Mouse (Mus musculus): ENCODE measurements at regions not wholly inside any gene's neighbourhood (a gene's known extent, or its start where the extent isn't known, plus 50 kb on each side); places are given as distances from the start of the nearest gene placed in this dataset.
"Not testable (repeated sequence)": the region's sequence is repeated elsewhere in the genome, so short reads cannot be mapped to it uniquely, and the experiment has no call there.

DNA sequence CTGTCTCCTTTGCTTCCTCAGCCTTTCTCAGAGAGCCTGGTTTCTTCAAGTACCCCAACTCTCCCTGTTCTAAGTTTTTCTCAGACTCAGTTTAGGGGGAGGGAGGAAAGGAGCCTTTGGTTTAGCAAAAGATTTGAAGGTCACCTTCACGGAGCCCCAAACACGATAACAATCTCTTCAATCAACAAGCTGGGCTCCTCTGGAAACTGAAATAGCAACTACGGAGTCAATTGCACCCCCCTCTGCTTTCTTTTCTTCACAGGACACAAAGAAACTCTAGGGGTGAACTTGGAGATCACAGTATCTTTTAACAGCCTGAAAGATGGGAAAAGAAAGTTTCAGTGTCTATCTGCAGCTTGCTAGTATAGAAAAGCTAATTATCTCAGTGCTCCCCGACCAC lies 151.4 kb upstream of the 1700012A03Rik start:
- DNase-seq (ENCODE audit: low spot score): no peak

DNA sequence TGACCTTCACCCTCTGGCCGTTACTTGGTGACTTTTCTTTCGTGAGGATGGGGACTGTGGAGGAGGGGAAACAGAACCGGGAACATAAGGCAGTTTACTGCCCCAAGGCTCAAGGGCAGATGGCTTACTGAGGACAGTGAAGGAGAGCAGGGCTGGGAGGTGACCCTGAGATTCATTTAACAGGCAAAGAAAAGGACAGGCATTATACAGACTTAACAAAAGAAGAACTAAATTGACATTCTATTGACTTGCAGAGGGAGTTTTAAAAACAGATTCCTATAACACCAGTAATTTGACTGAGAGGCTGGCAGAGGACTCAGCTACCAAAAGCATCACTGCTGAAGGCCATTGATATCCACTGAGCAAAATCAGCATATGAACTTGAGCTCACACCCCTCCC lies 153.0 kb upstream of the 1700012A03Rik start:
- DNase-seq (ENCODE audit: low spot score): no peak

DNA sequence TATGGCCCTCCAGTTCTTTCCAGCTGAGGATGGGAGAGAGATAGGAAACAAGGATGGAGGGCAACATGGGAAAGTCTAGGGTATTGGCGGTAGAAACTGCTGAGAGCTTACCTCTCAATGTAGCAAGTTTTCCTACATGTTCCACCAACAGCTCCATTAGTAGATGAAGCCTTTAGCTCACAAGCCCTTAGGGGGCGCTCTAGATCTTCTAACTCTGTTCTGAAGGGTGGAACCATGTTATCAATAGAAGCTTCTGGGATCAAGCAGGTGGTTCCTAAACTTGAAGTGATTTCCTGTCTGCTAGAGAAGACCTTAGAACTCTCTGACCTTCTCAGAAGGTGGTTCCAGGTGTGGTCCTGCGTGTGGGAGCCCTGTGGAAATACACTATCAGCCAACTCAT lies 154.2 kb upstream of the 1700012A03Rik start:
- no peak for DNase-seq (ENCODE audit: low spot score)

DNA sequence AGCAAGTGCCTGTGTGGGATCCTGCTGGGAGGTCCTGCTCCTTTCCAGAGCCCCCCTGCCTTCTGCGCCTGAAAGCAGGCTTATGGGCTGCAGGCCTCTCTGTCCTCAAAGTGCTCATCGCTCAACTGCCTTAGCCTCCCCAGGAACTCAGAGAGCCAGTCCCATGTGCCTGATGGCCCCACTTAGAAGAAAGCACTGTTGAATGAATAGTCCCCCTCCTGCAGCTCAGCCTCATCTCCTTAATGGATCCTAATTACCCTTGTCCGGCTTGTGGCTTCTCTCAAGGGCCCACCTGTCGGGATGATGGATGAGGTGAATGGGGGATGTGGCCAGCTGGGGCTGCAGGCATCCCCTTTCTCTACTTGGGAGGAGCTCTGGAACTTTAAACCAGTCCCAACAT lies 163.1 kb upstream of the 1700012A03Rik start:
- no peak for DNase-seq (ENCODE audit: low spot score)

DNA sequence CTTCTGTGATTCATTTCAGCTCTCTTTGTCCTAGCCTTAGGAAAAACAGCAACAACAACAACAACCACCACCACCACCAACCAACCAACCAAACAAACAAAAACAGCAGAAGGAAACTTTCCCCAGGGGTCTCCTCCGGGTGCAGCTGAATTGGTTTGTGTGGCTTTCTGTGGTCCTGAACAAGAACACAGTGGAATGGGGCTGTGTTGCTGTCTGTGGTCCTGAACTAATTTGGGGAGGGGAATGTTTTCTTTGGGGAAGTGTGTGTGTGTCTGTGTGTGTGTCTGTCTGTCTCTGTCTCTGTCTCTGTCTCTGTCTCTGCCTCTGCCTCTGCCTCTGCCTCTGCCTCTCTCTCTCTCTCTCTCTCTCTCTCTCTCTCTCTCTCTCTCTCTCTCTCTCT lies 164.8 kb upstream of the 1700012A03Rik start:
- DNase-seq (ENCODE audit: low spot score): not testable (repeated sequence)

DNA sequence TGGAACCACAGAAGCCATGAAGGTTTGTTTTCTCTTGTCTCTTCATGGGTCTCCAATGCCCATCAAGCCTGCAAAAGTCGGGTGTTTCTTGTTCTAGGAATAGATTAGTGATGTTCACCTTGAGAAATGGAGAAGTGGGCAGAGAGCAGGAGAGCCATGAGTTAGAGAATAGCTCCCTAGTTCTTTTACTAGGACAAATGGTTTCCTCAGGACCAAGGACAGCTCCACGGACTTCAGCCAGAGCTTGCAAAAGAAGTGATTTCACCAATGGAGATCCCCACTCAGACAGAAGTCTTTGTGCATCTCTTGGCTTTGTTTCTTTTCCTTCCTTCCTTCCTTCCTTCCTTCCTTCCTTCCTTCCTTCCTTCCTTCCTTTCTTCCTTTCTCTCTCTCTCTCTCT lies 166.3 kb upstream of the 1700012A03Rik start:
- DNase-seq (ENCODE audit: low spot score): peak; percentile 19

GRCm38 (mm10) chr6:31874616-31875015 lies 175.4 kb upstream of the 1700012A03Rik start:
- DNase-seq (ENCODE audit: low spot score): no peak

DNA sequence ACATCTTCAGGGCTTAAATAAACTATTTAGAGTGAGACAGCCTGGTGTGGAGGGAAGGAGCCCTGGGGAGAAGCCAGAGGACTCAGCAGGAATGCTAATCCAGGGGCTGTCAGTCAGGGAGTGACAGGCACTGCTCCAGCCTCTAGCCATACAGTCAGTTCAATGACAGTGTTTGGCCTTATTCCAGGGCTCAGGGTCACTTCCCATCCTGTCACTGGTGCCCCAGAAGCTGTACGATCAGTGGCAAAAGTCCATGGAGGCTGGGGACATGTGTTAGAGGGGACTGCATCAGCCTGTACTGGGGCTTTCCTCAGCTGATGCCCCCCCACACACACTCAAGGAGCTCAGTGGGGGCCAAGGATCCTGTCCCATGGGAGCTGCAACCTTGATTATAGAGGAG lies 176.1 kb upstream of the 1700012A03Rik start:
- DNase-seq (ENCODE audit: low spot score): no peak

GRCm38 (mm10) chr6:31871766-31872165 lies 178.3 kb upstream of the 1700012A03Rik start:
- DNase-seq (ENCODE audit: low spot score): no peak

GRCm38 (mm10) chr6:31861996-31862395 lies 188.1 kb upstream of the 1700012A03Rik start:
- no peak for DNase-seq (ENCODE audit: low spot score)

GRCm38 (mm10) chr6:31859621-31860020 lies 190.4 kb upstream of the 1700012A03Rik start:
- no peak for DNase-seq (ENCODE audit: low spot score)

GRCm38 (mm10) chr6:31854261-31854660 lies 195.8 kb upstream of the 1700012A03Rik start:
- no peak for DNase-seq (ENCODE audit: low spot score)

GRCm38 (mm10) chr6:31846319-31846718 lies 203.7 kb upstream of the 1700012A03Rik start:
- no peak for DNase-seq (ENCODE audit: low spot score)

- DNase-seq (ENCODE audit: low spot score): no peak
Measured at GRCm38 (mm10) chr6:31845671-31846070, 204.4 kb upstream of the 1700012A03Rik start.

- no peak for DNase-seq (ENCODE audit: low spot score)
Measured at GRCm38 (mm10) chr6:31840621-31841020, 209.4 kb upstream of the 1700012A03Rik start.

DNA sequence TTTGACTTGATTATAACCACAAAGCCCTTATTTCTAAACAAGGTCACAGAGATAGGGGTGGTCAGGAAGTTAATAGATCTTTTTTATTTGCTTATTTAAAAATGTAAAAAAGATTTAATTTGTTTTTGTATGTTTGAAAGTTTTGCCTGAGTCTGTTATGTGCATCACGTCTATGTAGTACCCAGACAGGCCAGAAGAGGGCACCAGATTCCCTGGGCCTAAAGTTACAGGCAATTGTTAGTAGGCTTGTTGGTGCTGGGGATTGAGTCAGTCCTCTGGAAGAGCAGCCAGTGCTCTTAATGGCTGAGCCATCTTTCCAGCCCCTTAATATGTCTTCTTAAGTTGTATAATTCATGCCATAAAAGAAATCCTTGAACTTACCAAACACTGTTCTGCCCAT lies 211.5 kb upstream of the 1700012A03Rik start:
- peak; percentile 11 for DNase-seq (ENCODE audit: low spot score)

- no peak for DNase-seq (ENCODE audit: low spot score)
Measured at GRCm38 (mm10) chr6:31835795-31836194, 214.3 kb upstream of the 1700012A03Rik start.

- no peak for DNase-seq (ENCODE audit: low spot score)
Measured at GRCm38 (mm10) chr6:31834503-31834902, 215.5 kb upstream of the 1700012A03Rik start.

DNA sequence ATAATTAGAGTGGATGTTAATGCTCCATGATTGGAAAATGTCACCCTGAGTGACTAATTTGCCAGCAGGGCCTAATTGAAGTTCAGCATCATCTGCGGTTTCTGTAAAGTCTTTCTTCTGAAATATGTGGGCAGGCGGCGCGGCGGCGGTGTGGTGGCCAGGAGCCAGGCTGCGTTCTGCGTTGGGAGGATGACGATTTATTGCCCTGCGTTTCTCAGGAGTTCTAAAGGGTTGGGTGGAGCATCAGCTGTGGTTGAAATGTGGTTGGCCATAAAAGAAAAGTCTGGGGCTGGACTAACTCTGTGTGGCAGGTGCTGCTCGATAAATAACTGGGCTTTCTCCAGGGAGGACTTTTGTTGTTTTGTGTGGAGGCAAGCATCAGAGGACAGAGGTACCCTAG lies 219.4 kb upstream of the 1700012A03Rik start:
- no peak for DNase-seq (ENCODE audit: low spot score)

DNA sequence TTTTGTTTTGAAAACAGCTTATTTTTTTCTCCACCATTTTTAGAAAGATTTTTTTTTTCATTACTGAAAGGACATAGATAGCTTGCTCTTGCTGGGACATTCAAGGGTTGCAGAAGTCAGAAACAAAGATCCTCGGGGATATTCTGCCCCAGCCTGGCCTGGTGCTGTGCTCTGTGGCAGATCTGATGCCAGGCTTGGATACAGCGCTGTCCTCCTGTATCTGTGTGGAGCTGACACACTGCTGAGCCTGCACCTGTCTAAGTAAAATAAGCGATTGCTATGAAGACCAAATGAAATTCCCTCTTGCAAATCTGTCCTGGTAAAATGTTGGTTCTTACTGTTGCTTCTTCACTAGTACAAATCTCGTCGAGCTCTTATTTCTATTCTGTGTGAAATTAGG lies 226.4 kb upstream of the 1700012A03Rik start:
- DNase-seq (ENCODE audit: low spot score): no peak

DNA sequence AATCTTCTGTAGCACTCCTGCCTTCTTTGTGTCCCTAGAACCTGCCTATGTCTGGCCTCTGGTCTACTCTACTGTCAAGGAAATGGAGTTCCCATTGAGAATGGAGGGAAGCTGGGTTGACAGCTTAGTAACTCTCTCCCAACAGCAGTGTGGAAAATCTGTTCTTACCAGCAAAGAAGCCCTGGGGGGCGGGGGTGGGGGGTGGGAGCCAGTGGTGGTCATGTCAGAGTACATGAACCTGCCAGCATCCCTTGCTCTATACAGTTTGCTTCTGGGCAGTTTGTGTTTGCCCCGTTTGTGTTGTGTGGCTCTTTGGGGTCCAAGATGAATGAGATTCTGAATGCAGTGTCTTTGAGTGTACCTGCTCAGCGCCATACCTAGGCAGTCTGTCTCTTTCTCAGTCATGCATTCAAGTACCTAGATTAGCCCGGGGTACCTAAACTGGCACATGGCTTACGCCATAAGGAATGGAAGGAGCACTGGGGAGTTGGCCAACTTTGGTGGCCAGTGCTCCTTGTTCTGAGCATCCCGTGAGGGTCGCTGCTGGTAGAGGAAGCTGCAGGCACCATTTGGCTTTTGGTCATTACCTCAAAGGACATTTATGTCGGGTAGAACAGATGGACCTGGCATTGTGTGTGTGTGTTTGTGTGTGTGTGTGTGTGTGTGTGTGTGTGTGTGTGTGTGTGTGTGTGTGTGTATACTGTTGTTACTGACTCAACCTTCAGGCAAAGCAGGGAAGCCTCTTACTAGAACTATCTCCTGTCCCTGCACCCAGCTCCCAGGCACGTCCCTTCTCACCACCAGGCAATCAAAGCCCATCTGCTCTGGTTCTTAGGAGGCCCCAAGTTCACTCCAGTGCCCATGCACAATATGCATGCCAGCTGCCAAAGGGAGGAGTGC lies 227.6 kb upstream of the 1700012A03Rik start:
- no peak for DNase-seq (ENCODE audit: low spot score)

- DNase-seq (ENCODE audit: low spot score): no peak
Measured at GRCm38 (mm10) chr6:31821621-31822020, 228.4 kb upstream of the 1700012A03Rik start.

- DNase-seq (ENCODE audit: low spot score): no peak
Measured at GRCm38 (mm10) chr6:31817640-31818039, 232.4 kb upstream of the 1700012A03Rik start.

DNA sequence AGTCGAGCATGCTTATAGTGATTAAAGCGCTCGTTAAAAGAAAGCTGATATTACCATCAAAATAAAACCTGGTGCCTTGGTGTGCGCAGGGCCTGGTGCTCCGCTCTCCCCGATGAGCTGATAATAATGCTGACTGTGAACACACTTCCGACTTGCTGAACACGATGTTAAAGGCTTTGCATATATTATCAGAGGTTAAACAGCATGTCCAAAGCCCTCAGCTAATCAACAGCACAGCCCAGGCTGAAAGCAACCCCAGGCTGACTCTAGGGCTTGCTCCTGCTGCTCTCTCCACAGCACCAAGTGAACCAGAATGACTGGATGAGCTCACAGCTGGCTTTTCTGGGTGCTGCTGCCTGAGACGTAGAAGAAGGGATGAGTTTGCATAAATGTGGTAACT lies 238.2 kb upstream of the 1700012A03Rik start:
- no peak for DNase-seq (ENCODE audit: low spot score)

Measured in testis, postnatal 14 days (tissue).